Mouse (Mus musculus) brown adipose tissue, adult 24 weeks (tissue): Measurements from ENCODE around the gene Palld. TPM values are rescaled to one million over a fixed set of nuclear protein-coding genes. Genes with fewer than 3 reads are reported as not detected.
A peak's percentile ranks its signal among the peaks of the same experiment; 100 is the strongest.

ENCODE experiments used
- H3K27ac ChIP-seq: fragments of 200-500 bp; replicated peaks from 2 replicates; pipeline ENCODE4 v1.5.1; 2012; ENCODE audit warnings: low read depth, mild to moderate bottlenecking, low read length
- H3K4me1 ChIP-seq: fragments of 200-500 bp; 2 replicates; pipeline ENCODE4 v1.6.1; 2012; ENCODE audit warnings: low read length, mixed read lengths; ENCODE audit not compliant: control insufficient read depth, insufficient read depth, insufficient read length
- H3K4me3 ChIP-seq: fragments of 200-500 bp; 2 replicates; pipeline ENCODE4 v1.5.1; 2012; ENCODE audit warnings: low read depth, mild to moderate bottlenecking, low read length, moderate library complexity; ENCODE audit not compliant: insufficient read depth
- polyA plus RNA-seq: library from polyadenylated mRNA; stranded (reverse); fragments of >200 nt; gene quantifications from 2 replicates; pipeline ENCODE4 v1.2.4, GENCODE M21; 2012; ENCODE audit not compliant: missing spikeins, insufficient read depth, insufficient read length

Gene Palld
- polyA plus RNA-seq, 1 experiment, result 14.7 TPM

DNA sequence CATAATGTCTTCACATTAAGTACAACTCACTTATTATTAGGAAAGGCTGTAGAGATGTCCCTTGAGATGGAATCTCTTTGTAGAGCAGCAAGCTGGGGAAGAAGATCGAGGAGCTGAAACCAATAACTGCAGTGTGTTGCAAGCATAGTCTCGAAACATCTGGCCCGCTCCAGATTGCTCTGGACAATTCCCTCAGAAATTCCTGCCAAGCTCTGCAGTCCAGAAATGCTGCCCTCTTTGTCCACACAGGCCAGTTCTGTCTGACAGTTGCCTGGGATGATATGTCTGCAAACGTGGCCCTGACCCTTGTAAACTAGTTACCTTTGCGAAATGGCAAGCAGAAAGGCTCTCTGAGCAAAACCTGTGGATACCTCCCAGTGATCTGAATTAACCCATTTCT is 291.9 kb downstream of the Palld start:
- no peak overlapping the region for H3K27ac ChIP-seq
- H3K4me3 ChIP-seq, result no peak overlapping the region
- H3K4me1 ChIP-seq, result peaks cover 3% of the 10 kb centered on the region

DNA sequence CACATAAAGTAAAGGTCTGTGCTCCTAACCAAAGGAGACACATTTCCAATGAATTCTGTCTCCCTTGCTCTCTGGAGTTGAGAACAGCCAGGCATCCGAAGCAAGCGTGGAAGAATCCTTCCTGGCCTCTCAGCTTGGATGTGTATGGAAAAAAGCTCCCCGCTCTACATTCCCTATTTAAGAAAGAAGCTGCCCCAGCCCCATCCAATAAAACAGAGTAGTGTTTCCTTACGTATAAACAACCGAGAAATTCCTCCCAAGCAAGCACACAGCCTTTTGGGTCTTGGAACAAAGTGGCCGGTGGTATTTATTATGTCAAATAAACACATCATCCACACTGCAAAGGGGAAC is 295.1 kb downstream of the Palld start:
- peak overlapping the region; percentile 51 for H3K27ac ChIP-seq
- H3K4me3 ChIP-seq, result no peak overlapping the region
- peaks cover 3% of the 10 kb centered on the region for H3K4me1 ChIP-seq

DNA sequence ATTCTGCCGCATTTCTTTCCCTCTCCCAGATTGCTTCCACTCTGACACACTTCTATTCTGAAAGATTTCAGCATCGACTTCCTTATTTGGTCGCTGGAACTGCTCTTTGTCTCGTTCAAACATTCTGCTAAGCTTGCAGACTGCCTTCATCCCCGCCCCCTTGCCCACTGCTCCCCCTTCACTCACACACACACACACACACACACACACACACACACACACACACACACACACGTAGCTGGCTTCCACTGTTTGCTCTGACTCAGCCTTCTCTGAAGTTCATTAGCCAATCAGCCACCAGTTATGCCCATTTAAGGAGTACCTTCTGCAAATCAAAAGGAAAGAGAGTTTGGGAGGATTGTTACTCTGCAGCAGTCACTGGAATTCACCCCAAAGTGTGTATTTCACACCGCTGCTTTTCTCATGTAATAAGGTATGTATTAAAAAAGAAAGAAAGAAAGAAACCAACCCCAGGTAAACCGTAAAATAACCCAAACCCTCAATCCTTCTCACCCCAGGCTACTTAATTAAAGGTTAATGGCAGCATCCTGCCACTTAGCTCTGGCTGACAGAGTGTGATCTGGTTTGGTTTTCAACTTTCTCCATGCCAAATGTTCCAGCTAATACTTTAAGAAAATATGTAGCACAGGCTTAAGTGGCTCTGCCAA is 295.6 kb downstream of the Palld start:
- Histone ChIP-seq H3K27ac (peak overlapping the region; percentile 91), H3K4me3 (peak overlapping the region; percentile 34; the same call in 1 of the 2 replicates), H3K4me1 (peaks cover 3% of the 10 kb centered on the region)

DNA sequence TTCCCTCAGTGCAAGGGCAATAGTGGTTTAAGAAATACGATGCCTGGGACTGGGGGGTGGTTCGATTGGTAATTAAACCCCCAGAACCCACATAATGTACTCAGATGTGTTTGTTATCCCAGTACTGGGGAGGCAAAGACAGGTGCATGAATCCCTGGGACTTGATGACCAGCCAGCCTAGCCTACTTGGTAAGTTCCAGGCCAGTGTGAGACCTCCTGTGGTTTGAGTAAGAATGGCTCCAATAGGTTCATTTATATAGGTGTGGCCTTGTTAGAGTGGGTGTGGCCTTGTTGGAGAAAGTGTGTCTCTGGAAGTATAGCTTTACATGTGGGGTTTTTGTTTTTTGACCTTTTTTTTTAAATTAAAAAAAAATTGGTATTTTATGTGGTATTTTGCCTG is 297.6 kb downstream of the Palld start:
- H3K27ac ChIP-seq, result no peak overlapping the region
- H3K4me3 ChIP-seq, result no peak overlapping the region
- H3K4me1 ChIP-seq, result peaks cover 3% of the 10 kb centered on the region; the same call in 1 of the 2 replicates

DNA sequence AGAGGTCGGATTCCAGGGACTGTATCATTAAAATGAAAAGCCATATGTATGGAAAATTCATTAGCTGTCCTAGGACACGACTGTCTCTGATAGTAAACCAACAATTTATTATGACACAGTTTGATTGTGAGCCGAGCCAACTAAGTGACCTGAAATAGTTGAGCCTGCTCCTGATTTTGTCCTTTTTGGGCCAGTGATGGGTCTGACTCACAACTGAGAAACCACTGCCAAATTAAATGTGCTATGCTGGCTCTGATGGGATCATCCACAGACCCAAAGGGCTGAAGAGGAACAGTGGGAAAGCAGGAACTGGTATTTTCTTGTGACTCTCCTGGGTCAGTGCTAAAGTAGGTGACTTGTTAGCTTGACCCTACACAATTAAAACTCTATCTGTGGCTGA is 305.6 kb downstream of the Palld start:
- Histone ChIP-seq H3K4me3 (no peak overlapping the region), H3K4me1 (peaks cover 8% of the 10 kb centered on the region; the same call in 1 of the 2 replicates), H3K27ac (0 out of 2 replicates have a peak overlapping the region, but pooled peaks have one; percentile 3)

DNA sequence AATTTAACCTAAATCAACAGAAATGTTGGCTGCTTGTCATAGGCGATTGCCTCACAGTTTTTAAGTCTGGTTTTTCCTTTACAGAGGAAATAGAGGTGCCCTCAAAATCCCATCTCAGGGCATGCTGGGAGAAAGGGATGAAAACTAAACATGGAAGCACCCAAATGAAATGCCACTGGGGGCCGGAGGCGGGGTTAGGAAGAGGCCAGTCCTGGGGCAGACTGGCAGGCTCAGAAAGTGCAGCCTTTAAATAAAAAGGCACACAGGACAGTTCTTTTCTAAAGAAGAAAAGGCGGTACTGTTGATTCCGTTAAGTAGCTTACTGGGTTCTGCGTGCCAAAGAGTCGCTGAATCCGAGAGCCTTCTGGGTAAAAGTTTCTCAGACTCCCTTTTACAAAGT is 311.0 kb downstream of the Palld start:
- Histone ChIP-seq H3K4me3 (peak overlapping the region; percentile 95), H3K4me1 (peaks cover 8% of the 10 kb centered on the region; the same call in 1 of the 2 replicates)

DNA sequence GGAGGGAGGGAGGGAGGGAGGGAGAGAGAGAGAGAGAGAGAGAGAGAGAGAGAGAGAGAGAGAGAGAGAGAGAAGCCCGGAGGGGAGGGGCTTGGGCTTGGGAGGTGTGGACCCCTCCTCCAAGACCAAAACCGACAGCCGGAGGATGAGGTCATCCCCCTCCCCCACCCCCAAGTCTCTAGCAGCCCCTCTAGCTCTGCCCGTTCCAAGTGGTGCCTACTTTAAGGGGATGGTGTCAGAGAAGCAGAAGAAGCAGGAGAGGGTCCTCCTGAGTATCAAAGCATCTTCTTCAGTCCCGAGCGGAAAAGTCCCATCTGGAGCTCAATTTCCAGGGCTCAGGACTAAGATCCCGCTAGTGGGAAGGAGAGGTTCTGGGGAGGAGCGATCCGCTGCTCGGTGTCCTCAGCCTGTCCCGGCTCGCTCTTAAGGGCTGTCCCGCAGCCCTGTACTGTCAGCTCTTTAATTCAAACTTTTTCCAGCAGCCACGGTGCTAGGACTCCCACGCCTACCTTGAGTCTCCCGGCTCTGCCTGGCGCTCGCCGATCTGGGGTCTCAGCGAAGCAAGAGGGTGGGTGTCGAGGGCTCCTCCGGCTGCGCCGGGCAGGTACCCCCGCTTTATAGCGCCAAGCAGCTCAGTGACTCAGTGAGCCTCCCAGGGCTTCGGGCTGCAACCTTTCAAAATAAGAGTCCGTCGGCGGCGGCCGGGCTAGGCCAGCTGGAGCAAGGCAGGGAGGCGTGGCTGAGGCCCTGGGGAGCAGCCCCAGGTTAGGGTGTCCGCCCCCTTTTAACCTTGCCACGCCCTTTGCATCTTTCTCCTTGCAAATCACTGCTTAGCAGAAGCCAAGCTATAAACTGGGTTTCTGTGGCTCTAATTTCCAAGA is 311.7 kb downstream of the Palld start:
- Histone ChIP-seq H3K4me1 (peaks cover 4% of the 10 kb centered on the region; the same call in 1 of the 2 replicates), H3K27ac (peak overlapping the region; percentile 88), H3K4me3 (peak overlapping the region; percentile 95)

More for the DNA sequence above, 311.0 kb downstream of the Palld start:
- H3K27ac ChIP-seq, result peak overlapping the region; percentile 28

DNA sequence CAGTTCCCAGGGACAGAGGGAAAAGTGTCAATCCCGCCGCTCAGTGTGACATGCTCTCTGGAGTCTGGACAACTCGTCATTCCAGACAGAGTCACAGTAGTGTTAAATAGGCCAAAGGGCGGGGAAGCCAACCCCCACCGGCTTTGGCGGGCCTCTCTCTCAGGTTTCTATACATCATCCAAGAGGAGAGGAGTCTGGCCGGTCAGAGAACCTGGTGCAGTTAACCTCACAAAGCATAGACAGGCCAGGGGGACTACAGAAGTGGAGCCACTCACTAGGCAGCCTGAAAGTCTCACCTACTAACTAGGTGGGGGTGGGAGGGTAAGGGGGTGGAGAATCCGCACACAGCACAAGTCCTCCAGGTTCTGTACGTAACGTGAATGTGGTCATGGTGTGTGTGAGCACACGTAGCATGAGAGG is 312.5 kb downstream of the Palld start:
- peak overlapping the region; percentile 95 for H3K4me3 ChIP-seq
- peaks cover 4% of the 10 kb centered on the region; the same call in 1 of the 2 replicates for H3K4me1 ChIP-seq
- H3K27ac ChIP-seq, result peak overlapping the region; percentile 62

DNA sequence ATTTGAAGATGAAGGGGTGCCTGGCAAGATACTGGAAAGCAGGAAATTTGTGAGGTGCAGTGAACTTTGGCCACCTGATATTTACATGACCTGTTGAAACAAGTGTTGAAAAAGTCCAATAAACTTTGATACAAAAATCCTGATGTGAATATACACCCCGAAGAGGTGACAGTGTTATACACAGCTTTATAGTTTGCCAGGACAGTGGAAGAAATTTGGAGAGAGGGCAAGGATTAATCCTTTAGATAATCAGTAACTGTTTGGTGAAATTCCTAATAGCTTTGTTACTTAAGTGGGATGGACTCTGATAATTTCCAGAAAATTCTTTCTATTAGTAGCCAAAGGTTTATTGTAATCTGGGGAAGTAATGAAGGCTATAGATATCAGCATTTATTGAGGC is 314.2 kb downstream of the Palld start:
- H3K27ac ChIP-seq, result no peak overlapping the region
- H3K4me1 ChIP-seq, result peaks cover 15% of the 10 kb centered on the region
- no peak overlapping the region for H3K4me3 ChIP-seq

DNA sequence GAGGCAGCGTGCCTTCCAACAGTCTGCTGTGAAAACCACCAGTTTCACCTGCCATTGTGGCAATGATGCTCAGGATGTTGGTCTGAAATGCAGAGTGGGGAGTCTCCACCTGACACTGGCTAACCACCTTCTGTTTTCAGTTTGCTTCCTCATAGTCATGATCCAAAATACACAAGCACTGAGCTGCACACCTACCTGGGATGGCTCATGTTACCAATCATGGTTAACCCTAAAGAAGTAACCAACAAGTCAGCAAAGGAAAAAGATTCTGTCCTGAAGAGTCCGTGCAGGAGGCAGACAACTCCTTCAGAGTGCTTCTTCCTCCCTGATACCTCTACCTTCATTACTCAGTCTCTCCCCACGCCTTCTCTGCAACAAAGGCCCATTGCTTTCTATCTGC is 314.8 kb downstream of the Palld start:
- Histone ChIP-seq H3K27ac (no peak overlapping the region), H3K4me1 (peaks cover 15% of the 10 kb centered on the region), H3K4me3 (no peak overlapping the region)

DNA sequence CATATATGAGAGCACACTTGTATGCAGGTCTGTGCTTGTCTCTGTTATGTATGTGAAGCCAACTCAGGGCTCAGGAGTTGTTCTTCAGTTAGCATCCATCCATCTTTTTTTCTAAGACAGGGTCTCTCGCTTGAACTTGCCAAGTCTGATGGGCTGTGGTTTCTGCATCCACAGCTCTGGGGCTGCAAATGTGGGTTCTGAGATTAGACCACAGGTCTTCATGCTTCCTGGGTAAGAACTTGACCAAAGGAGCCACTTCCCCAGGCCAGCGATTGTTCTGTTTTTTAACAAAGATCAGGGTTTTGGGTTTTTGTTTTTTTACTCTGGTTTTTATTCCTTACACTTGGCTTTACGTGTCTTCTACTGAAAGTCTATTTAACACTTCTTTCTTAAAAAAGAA is 316.0 kb downstream of the Palld start:
- Histone ChIP-seq H3K4me1 (peaks cover 15% of the 10 kb centered on the region), H3K4me3 (no peak overlapping the region), H3K27ac (0 out of 2 replicates have a peak overlapping the region, but pooled peaks have one; percentile 8)

DNA sequence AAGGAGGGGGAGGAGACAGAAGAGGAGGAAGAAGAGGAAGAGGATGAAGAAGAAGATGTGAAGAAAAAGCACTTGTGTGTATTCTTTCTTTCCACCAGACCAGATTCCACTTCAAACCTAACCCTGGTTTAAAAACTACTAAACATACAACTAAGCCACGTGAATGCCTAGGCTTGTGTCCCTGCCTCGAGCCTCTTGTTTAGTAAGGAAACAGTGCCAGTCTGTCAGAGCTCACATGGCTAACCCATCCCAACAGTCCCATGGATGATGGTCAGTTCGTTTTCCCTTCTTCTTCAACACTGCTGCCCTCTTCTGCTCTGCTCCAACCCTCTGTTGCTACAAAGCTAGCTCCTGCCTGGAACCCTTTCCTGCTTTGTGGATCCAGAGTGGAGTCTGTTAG is 316.7 kb downstream of the Palld start:
- 0 out of 2 replicates have a peak overlapping the region, but pooled peaks have one; percentile 8 for H3K27ac ChIP-seq
- no peak overlapping the region for H3K4me3 ChIP-seq
- peaks cover 15% of the 10 kb centered on the region for H3K4me1 ChIP-seq

DNA sequence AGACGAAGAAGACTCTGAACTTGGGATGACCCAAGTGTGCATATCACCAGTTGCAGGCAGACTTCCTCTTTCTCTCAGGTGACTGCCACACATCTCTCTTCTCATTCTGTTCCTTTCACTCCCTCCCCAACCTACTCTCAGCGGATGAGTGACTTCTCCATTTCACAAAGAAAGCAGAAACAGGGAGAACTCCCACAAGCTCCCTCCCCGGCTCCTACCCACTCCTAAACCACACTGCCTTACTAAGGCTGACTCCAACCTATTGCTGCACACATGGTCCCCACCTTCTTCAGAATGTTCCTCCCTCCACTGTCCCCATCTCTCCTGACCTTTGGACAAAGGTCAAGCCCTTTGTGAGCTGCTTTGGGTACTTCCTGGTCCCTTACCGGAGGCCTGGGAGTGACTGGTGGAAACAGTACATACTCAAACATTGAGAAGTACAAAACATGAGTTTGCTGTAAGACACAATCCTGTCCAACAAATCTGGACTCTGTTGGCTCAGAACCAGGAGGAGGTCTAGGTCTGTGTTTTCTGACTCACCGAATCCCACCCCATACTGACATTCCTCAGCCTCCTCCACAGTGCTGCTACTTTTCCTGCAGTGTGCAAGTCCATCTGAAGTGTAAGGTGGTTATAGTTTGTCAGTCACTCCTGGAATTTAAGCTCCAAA is 317.6 kb downstream of the Palld start:
- no peak overlapping the region for H3K4me3 ChIP-seq
- peaks cover 17% of the 10 kb centered on the region for H3K4me1 ChIP-seq
- H3K27ac ChIP-seq, result no peak overlapping the region; the same call in none of the 2 replicates

DNA sequence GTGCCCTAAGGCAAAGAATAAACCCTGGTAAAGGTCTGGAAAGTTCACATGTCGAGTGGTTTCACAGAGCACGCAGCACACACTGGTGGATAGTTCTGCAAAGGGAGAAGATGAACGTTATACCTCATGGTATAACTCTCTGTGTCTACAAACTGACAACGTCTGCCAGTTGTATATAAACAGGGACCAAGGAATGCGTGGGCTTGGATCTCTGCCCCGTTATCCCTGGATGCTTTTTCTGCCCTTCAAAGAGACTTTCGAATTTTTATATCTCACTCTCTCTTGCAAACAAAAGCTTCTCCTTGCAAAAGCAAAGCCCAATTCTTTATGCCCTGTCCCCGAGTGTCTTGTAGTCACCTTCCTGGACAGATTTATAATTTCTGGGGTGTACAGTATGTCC is 319.9 kb downstream of the Palld start:
- Histone ChIP-seq H3K4me3 (no peak overlapping the region), H3K27ac (no peak overlapping the region), H3K4me1 (peaks cover 23% of the 10 kb centered on the region)

DNA sequence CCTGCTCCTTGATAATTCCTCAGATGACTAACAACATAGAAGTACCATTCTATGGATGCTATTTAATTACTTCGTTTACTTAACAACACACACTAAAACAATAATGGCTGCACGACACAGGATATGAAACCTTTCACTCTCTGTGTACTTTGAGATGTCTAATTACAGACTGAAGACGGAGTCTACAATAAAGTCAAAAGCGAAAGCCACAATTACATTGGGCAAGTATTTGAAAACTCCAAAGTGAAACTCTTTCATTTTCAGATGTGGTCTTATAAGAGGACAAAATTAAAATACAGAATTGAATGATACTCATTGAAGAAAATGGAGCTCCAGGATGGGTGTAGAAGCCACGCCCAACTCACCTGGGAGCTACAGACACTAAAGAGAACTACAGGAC is 321.2 kb downstream of the Palld start:
- H3K4me1 ChIP-seq, result peaks cover 23% of the 10 kb centered on the region
- H3K4me3 ChIP-seq, result no peak overlapping the region
- H3K27ac ChIP-seq, result no peak overlapping the region
